Mouse (Mus musculus) cortical plate, adult 2 months (tissue): ENCODE measurements around the gene Gm7694.

Experiments used
- CTCF ChIP-seq: fragments of 200-500 bp; IDR thresholded peaks from 2 replicates; pipeline ENCODE4 v1.5.1; 2011; ENCODE audit warnings: mild to moderate bottlenecking, control low read depth, low read length; ENCODE audit not compliant: insufficient read depth; ENCODE audit errors: extremely low read depth
- POLR2A ChIP-seq: fragments of 200-500 bp; IDR thresholded peaks from 2 replicates; pipeline ENCODE4 v1.6.1; 2011; ENCODE audit warnings: mild to moderate bottlenecking, low read length, control low read depth; ENCODE audit not compliant: insufficient read depth; ENCODE audit errors: extremely low read depth

- TF ChIP-seq POLR2A: no peak
- TF ChIP-seq CTCF: no peak
Observed at GRCm38 (mm10) chr1:170294786-170295570, 11.2 kb downstream of the Gm7694 start.
